Mouse (Mus musculus) mouse embryonic stem cell (cell line): Measurements from ENCODE around the gene Rsc1a1.

Experiments
- in situ Hi-C, 2 experiments: fragments of 300-500 bp; cut with MboI; formaldehyde crosslinking; loops; 1 replicate in 1 of 2; 3 replicates in 1 of 2; pipeline ENCODE4 v1.14.3; 2019 to 2020; ENCODE audit warnings: low sequenced_read_pairs in 2 of 2, low pct_unique_long_range_greater_than_20kb in 1 of 2, mixed read lengths in 1 of 2; ENCODE audit not compliant: unreplicated experiment in 1 of 2

Rsc1a1 gene

DNA sequence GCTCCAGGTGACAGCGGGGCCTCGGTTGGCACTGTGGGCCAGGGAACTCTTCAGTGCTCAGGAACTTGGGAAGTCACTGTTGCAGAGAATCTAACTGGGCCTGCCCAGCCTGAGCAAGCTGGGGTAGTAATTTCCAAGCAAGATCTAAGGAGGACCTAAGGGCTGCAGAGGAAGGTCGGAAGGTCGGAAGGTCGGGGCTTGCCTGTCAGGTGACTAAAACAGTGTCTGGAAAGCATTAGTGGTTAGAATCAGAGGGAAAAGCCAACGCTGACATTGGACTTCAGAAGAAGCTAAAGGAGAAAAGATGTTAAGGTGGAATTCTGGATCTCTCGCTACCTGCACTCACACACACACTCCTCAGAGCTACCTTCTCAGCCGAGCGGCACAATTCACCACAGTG lies 49.4 kb downstream of the Rsc1a1 start:
- in situ Hi-C loops: no loop called here
